Mouse (Mus musculus): ENCODE measurements around the gene Mcm10.

DNA sequence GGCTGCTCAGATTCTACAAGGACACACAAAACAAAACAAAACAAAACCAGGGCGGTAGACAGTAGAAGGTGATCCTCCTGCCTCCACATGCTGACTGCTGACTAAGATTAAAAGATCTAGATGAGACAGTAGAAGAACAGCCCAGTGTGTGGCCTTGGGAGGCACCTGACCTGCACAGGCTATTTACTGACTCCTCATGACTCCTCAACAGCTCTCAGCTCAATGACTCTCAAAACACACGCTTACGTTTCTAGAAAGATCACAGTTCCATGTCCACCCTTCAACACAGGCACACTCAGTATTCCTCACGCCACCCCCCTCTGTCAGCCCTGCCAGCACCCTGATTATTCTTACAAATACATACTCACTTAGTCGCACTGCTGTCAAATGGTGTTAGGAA is 45.8 kb upstream of the Mcm10 start:
- TF ChIP-seq POLR2A (IDR thresholded peaks at IDR 0.05; ENCODE audit: borderline replicate concordance, insufficient read depth, low read length) (no peak), CTCF (IDR thresholded peaks at IDR 0.05; ENCODE audit: borderline replicate concordance, insufficient read depth, low read depth, low read length) (no peak)
